Mouse (Mus musculus) c-Kit-positive CD71-positive TER-119-positive erythroid progenitor cells, embryonic 14.5 days (primary cell): ENCODE measurements around the gene Sstr4.

Source experiments
- DNase-seq: peaks from one replicate; pipeline ENCODE4 v3.0.0-alpha.2; 2013; ENCODE audit warnings: low spot score

Gene Sstr4

GRCm38 (mm10) chr2:148396209-148396608 is 1.1 kb downstream of the Sstr4 start:
- DNase-seq = no peak

GRCm38 (mm10) chr2:148397015-148397783 is 2.1 kb downstream of the Sstr4 start:
- no peak for DNase-seq

- DNase-seq = no peak
These were observed 2.6 kb downstream of the Sstr4 start for GRCm38 (mm10) chr2:148397784-148398100.

DNA sequence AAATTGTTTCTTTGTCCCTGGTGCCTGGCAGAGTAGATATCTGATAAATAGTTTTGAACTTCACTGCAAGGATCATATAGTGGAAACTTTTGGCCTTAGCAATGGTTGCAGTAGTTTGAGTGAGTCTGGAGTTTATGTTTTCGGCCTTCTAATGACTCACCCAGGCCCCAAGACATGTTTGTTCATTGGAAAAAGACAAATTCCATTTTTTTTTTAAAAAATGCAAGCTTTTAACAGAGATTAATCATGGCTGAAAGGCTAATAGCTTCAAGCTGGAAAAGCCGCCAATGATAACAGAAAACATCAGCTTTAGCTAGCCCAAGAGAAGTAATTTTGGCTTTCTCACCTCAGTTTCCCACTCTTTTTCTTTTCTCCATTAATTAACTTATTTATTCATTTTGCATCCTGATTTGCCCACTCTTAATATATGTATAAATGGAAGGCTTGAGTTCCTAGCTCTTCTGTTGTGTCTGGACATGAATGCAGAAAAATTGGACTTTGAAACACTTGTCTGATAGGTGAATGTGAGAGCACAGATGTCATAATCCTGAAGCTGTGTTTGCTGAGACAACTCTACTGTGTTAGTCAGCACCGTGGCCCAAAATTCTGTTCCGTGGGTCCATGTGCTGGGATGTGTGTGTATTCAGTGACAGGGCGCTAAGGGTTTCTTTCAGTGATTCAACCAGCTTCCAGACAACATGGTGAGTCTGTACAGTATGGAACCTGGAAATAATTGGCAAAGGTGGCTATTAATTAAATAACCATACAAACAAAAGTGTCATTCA is 3.9 kb downstream of the Sstr4 start:
- no peak for DNase-seq

DNA sequence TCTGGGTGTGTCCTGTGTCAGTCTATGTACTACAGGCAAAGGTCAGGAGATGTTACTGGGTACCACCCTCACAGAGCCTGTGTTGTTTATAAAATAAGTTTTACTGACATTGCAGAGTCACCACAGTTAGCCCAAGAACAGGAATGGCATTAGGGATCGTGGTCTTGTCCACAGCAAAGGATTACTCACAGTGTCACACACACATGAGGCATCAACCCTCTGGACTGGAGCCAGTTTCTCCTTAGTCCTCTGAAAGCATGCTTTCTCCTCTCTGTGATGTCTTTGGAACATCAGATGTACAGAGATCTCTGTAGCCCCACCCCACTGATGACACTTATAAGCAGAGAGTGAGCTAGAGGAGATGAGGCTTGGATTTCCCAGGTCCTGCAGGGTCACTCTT is 7.1 kb downstream of the Sstr4 start:
- no peak for DNase-seq

DNA sequence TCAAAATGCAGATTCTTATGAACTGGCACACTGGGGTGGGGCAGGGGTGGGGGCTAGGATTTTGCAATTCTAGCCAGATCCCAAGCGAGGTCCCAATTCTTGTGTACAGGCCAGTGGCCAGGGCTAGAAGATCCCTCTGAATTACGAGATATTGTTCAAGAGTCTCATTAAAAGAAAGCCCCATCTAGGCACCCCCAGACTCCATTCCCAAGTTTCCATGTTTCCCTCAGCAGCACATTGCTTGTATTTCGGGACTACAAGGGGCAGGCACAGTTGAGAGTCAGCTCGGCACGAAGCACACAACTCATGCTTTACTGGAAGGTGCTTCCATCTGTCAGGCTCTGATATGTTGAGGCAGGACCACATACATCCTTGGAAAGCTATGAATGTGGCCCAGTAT is 9.8 kb downstream of the Sstr4 start:
- no peak for DNase-seq

GRCm38 (mm10) chr2:148406160-148406970 is 11.2 kb downstream of the Sstr4 start:
- no peak for DNase-seq

GRCm38 (mm10) chr2:148406971-148407869 is 12.1 kb downstream of the Sstr4 start:
- DNase-seq = no peak

- DNase-seq = no peak
These were observed 13.0 kb downstream of the Sstr4 start, which contains the start of gene Thbd for GRCm38 (mm10) chr2:148407870-148408760. Gene Thbd (minus strand): TSS chr2:148408188.

GRCm38 (mm10) chr2:148408761-148409120 is 13.6 kb downstream of the Sstr4 start:
- DNase-seq = no peak

GRCm38 (mm10) chr2:148409141-148409540 is 14.0 kb downstream of the Sstr4 start:
- peak; percentile 23 for DNase-seq

- no peak for DNase-seq
These were observed 14.7 kb downstream of the Sstr4 start for GRCm38 (mm10) chr2:148409821-148410220.

GRCm38 (mm10) chr2:148419151-148419550 is 24.0 kb downstream of the Sstr4 start:
- no peak for DNase-seq

DNA sequence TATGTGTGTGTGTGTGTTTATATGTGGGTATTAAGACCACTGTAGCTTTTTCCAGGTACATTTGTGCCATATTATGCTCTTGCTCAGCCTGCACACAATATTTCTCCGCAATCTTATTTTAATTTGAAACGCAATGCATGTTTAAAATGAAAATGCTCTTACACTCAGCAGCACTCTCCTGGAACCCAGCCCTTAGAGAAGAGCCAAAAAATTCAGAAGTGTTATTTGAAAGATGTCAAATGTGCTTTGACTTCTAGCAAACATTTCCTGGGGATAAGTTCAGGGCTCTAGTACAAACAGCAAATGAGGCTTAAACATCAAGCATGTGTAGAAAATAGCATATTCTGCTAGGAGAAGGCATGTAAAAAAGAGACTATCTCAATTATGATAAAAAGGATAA is 24.6 kb downstream of the Sstr4 start:
- no peak for DNase-seq

GRCm38 (mm10) chr2:148421112-148421511 is 26.0 kb downstream of the Sstr4 start:
- DNase-seq = no peak

DNA sequence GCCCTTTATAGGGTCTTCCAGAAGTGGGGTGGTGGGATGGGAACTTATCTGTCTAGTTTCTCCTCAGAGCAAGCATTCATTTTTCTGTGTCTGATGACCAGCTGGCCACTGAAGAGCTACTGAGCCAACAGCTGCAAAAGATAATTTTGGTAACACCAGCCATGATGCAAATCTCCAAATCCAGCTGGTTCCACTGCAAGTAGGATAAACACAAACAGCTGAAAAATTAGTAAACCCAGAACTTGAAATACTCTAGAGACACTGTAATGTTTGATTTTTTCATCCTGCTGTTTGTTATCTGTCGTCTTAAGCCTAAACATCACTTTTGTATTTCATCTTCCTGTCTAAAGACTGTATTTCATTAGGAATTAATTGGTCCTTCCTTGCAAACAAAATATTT is 26.6 kb downstream of the Sstr4 start:
- DNase-seq = no peak

DNA sequence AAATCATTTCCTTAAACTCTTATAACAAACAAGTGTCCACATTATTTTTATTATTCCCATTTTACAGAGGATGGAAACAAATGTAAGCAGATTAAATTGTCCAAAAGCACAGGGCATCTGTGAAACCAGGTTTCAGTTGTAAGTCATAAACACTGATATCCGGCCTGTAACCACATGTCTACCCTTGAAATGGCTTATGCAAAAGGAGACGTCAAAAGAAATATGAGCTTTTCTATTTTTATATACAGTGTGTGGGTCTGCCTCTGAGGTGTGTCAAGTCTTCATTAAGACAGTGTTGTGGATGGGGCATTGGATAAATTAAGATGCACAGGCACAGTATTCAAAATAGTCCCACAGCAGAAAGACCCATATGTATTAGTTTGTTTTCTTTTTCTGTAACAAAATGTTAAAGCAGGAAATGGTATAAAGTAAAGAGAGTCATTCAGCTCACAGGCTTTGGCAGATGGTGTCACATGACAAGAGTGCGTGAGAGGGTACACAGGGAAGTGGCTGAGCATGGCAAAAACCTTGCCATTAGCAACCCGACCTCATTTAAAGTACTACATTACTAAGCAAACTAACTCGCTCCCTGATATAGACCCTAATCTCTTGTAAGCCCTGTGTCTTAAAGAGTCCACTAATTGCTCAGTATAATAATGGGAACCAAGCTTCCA is 30.7 kb downstream of the Sstr4 start:
- no peak for DNase-seq

DNA sequence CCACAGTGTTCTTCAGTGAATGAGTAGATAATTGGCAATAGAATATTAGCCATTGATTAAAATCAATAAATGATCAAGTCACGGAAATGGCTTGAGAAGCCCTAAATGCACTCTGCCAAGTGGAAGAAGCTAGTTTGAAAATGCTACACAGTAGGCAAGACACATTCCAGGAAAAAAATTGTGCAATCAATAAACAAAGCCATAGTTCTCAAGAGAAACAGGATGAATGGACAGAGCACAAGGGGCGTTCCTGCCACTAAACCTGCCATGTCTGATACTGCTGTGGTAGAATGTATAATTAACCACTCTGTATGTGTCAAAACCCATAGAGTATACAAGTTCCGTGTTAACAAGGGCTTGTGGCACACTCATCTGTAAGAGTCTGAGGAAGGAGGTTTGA is 32.4 kb downstream of the Sstr4 start:
- no peak for DNase-seq

GRCm38 (mm10) chr2:148428523-148428922 is 33.4 kb downstream of the Sstr4 start:
- no peak for DNase-seq

GRCm38 (mm10) chr2:148429001-148429505 is 33.9 kb downstream of the Sstr4 start:
- DNase-seq = no peak
